Mouse (Mus musculus): ENCODE results near the gene Thoc7.
A peak's percentile ranks its signal among the peaks of the same experiment; 100 is the strongest.

The Thoc7 gene

DNA sequence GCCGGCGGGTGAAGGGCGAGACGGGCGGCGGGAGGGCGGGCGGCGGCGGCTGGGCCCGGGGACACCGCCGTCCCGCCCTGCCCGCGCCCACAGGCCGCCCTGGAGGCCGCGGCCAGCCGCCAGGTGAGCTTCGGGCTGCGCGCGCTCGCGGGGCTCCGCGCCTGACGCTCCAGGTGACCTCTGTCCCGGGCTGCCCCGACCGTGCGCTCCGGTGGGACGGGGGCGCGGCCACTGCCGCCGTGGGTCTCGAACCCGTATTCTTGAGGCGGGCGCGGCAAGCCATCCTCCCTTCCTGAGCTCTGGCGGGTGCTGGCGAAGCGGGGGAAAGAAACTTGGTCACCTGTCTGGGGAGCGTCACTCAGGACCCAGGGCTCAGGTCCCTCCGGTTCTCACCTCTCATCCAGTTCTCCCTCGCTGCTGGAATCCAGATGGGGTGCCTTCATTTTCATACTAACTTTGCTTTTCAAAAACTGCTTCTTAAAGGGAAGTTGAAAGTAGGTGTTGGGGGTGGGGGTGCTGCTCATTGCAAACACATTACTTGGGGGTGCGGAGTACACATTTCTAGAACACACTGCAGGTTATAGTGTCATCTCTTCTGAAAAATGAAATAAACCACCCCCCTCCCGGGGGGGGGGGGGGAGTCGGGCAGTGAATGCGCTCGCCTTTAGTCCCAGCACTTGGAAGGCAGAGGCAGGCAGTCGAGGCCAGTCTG is at the start of gene Thoc7, which contains the start of gene Atxn7:
Gene Thoc7 (minus strand): TSS at position 452 of the 712 bp plus-strand sequence.
Gene Atxn7 (plus strand): TSS at position 40 of the 712 bp plus-strand sequence.
- TF ChIP-seq GATA4 (IDR thresholded peaks at IDR 0.05; ENCODE audit: insufficient replicate concordance, low read length): no peak

DNA sequence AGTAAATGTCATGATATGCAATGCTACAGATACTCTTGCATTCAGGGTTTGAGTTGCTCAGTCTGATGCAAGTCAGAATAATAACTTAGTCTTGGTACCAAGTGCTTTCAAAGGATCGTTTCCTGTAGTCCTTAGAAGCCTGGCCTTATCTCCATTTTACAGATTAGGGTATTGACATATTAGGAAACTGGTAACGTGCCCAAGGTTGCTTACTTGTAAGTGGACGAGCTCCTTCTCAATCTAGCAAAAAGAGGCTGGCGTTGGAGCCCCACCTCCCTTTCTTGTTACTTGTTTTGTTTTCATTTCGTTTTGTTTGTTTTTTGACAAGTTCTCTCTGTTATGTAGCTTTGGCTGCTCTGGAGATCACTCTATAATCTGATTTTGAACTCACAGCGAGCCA is 48.1 kb upstream of the Thoc7 start:
- peak; percentile 43; the same call in 1 of the 2 replicates for TF ChIP-seq GATA4 (IDR thresholded peaks at IDR 0.05; ENCODE audit: insufficient replicate concordance, low read length)

DNA sequence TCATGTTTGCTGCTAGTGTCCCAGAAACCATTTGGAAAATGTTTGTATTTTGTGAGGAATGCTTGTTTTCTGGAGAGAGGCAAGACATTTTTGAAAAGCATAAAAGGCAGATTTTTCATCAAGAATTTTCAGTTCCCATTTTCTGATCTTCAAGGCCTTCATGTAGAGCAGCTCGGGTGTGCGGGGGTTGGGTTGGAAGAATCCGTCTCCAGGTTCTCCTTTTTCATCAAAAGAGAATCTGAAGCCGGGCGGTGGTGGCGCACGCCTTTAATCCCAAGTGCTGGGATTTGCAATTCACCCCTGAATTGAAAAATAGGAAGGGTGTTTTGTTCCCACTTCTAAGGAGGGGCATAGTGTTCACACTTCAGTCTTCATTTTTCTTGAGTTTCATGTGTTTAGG is 41.1 kb upstream of the Thoc7 start:
- TF ChIP-seq GATA4 (IDR thresholded peaks at IDR 0.05; ENCODE audit: insufficient replicate concordance, low read length): no peak

DNA sequence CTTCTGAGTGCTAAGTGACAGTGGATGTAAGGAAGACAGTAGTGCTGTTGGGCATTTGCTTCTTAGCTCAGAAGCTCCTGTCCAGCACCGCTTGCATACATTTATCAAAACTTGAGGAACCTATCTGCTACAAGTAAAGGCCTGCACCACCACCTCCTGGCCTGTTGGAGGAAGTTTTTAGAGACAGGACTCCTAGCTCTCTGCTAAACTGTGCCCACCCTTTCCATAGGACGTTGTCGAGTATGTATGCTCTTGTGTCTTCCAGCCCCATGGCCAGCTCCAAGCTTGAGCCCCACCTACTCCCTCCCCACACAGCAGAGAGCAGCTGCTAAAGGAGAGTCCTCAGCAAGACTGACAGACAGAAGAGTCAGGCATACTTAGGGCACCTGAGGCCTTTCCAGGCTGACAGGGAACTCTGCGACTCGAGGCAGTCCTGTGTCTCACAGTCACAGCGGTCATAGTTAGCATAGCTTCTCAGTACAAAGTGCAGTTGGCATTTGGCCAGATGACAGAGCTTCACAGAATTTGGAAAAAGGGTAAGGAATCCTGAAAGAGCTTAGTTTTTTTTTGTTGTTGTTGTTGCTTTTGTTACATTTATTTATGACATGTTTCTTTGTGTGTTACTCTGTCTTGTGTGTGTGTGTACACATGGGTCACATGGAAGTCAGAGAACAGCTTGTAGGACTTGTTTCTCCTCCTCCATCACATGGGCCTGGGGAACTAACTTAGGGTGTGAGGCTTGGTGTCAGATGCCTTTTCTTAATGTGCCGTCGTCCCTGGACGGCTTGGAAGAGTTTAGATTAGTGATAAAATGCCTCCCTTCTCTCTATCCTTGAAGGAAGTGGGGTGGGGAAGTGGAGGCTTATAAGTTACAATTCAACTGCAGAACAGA is 33.8 kb upstream of the Thoc7 start:
- no peak for TF ChIP-seq GATA4 (IDR thresholded peaks at IDR 0.05; ENCODE audit: insufficient replicate concordance, low read length)

DNA sequence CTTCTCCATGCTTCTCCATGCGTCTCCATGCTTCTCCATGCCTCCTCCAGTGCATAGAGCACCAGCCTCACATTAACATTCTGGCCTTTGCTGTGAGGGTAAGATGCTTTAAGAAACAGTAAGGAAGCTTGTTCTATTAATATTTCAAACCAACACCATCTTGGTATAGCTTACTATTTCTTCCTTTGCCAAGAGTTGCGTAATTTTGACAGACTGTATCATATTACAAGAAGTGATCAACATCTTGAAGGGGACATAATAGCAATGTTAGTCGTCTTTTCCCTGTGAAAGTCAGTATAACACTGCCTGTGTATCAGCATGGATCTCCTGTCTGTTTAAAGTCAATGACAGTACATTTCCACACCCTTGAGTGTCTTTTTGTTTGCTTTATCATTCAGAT is 29.1 kb upstream of the Thoc7 start:
- TF ChIP-seq GATA4 (IDR thresholded peaks at IDR 0.05; ENCODE audit: insufficient replicate concordance, low read length): no peak

DNA sequence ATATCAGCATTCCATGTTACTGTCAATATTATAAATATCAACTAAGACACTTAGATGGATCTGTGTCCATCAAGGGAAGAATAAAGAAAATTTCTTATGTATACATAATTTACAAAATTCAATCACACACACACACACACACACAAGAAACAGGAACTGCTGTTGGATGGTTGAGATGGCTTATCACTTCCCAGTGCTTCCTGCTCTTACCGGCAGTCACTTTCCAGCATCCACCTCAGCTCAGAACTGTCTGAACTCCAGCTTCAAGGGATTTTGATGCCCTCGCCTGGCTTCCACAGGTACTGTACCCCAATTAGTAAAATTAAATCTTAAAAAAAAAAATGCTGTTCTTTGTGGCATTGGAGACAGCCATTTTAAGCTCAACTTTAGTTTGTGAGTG is 26.7 kb upstream of the Thoc7 start:
- TF ChIP-seq GATA4 (IDR thresholded peaks at IDR 0.05; ENCODE audit: insufficient replicate concordance, low read length): no peak

DNA sequence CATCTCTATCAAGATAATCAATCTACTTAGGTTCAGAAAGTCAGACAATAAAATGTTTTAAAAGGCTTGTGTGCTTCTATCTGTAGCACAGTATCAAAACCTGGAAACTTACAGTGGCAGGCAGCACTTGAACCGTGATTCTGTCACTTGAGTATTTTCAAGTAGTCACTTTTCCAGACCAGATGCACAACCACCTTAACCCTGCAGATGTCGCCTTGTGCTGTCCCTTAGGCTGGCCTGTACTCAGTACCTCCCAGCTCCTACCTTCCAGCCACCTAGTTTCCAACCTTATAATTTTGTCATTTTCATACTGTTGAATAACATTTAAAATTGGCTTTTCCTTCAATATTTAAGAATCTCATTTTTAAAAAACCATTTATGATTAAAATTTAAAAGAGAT is 20.5 kb upstream of the Thoc7 start:
- TF ChIP-seq GATA4 (IDR thresholded peaks at IDR 0.05; ENCODE audit: insufficient replicate concordance, low read length): no peak

DNA sequence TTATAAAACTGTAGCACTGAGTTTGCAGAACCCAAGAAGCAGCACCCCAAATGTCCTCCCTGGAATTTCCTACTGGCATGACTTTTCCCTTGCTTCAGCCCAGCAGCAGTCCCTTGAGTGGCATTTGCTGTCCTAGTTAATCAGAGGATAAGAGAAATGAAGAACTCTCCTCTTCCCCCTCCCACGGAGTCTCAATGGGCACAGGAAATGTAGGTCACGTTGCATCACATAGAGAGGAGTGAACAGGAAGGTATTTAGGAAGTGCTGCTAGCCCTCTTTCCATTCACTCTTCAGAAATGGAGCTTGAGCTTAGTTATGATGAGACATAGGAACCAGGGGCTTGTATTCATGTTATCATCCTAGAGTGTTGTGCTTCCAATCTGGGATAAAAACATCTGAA is 19.6 kb upstream of the Thoc7 start:
- no peak for TF ChIP-seq GATA4 (IDR thresholded peaks at IDR 0.05; ENCODE audit: insufficient replicate concordance, low read length)

DNA sequence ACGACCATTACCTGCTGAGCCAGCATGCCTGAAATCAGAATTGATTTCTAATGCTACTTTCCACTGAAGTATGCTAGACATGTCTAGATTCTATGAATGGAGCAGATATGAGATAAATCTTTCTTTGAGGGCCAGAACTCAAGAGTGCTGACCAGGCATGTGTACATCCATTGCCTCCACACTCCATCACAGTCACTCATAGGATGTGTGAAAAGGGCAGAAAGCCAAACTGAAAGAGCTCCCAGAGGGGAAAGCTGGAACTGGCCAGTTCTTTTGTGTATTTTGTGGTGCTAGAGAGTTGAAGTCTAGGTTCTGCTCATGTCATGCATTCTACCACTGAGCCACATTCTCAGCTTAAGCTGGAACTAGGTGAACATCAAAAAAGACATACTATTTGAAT is 15.8 kb upstream of the Thoc7 start:
- TF ChIP-seq GATA4 (IDR thresholded peaks at IDR 0.05; ENCODE audit: insufficient replicate concordance, low read length): no peak

DNA sequence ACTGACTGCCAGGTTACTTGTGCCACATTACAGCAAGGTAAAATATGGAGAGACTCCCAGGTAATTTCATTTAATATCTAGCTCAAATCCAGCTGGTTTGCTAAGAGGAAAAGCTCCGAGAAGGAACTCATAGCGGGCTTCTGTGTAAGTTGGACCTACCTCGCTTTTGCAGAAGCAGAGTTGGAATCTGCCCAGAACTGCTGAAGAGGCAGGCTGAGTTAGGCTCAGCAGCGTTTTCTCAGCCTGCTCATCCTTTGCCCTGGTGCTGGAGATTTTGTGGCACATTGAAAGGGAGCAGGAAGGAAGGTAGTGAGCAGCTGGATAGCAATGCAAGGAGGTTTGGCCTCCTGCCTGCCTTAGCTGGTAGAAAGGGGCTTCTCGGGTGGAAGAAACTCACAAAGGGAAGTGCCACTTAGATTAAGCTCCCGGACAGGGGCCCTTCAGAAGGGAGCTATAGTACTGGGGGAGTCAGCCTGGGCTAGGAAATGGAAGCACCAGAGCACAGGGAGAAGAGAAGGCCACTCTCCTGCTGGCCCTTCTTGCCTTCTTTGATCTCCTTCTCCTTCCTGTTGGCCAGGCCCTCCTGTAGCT is 10.1 kb upstream of the Thoc7 start:
- TF ChIP-seq GATA4 (IDR thresholded peaks at IDR 0.05; ENCODE audit: insufficient replicate concordance, low read length): no peak

DNA sequence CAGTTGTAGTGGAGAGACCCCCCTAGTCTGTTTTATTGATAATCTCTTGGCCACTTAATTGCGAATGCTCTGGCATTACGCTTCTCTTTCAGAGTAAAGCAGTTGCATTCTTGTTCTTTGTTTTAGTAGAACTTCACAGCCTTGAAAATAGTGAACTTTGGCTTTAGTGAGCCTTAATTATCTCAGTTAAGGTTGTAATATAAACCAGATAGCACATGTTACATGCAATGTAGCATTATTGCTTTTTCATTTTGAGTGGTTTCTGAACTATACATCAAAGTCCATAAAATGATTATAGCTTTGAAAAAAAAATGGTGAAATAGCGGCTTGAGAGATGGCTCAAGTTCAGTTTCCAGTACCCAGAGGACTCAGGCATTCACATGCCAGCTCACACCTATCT is 8.9 kb upstream of the Thoc7 start:
- TF ChIP-seq GATA4 (IDR thresholded peaks at IDR 0.05; ENCODE audit: insufficient replicate concordance, low read length): no peak

DNA sequence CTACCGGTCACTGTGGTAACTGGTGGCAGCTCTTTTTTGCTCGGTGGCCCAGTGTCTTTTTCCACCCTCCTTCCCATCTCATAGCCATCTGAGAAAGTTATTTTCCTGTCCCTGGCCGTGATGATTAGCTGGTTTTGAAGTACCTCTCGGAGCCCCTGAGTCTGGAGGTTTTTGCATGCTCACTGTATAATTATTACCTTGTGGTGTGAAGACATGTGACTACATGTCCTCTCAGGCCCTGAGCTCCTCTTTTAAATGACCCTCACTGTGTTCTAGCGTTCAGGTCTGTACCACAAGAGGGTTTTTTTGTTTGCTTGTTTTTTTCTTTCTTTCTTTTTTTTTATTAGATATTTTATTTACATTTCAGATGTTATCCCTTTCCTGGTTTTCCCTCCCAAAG is 6.8 kb upstream of the Thoc7 start:
- TF ChIP-seq GATA4 (IDR thresholded peaks at IDR 0.05; ENCODE audit: insufficient replicate concordance, low read length): no peak

DNA sequence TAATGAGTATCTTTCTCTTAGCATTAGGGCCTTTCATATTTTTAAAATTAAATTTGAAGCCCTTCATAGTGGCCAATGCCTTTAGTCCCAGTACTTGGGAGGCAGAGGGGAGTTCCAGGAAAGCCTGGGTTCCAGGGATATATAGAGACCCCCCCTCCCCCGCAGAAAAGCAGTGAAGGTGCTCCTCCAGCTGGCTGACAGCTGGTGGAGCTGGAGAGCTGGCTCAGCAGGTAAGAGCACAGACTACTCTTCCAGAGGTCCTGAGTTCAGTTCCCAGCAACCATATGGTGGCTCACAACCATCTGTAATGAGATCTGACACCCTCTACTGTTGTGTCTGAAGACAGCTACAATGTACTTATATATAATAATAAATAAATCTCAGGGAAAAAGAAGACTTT is 6.0 kb upstream of the Thoc7 start:
- no peak for TF ChIP-seq GATA4 (IDR thresholded peaks at IDR 0.05; ENCODE audit: insufficient replicate concordance, low read length)

DNA sequence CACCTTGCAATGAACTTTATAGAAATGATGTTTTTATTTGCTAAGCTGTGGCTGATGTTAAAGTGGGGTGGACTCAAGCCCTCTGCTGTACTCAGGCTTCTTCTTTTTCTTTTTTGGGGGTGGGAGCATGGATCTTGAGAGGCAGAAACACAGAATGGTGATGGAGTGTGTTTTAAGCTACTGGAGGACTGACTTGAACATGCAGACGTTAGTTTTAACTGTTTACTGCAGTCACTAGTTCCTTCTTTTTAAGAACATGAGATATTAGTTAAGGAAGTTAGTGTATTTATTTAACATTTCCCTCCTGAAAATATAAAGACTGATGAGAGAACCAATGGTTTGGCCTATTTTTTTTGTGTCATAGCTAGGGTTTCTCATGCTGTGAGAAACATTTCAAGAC is 1.9 kb upstream of the Thoc7 start:
- TF ChIP-seq GATA4 (IDR thresholded peaks at IDR 0.05; ENCODE audit: insufficient replicate concordance, low read length): no peak

DNA sequence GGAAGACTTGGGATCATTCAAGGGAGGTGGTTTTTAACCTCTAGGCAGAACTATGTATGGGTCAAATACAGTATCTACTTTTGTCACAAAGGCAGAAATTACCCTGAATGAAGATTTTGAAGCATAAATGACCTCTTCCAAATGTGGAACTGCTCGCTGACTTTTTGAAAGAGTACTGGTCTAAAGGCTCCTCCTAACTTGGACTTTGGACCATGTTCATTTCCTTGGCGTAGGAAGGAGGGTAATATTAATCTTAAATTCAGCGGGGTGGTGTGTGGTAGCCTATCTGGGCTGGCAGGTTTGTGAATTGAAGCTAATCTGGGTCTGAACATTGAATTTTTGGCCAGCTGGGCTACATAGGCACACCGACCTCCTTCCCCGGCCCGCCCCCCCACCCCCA is 824 bp upstream of the Thoc7 start:
- no peak for TF ChIP-seq GATA4 (IDR thresholded peaks at IDR 0.05; ENCODE audit: insufficient replicate concordance, low read length)
